Mouse (Mus musculus) heart, postnatal 0 days (tissue): ENCODE data around the gene Btbd7. TPM values are rescaled to one million over a fixed set of nuclear protein-coding genes. Genes with fewer than 3 reads are reported as not detected.

Experiments used
- ATAC-seq: fragments of 200-750 bp; cut with Nextera tagmentation; 2 replicates; pipeline ENCODE4 v1.8.0; 2017; ENCODE audit warnings: low read depth, moderate number of reproducible peaks, moderate library complexity; ENCODE audit not compliant: insufficient read depth
- DNase-seq: peaks from one replicate; pipeline ENCODE4 v3.0.0-alpha.2; 2016; ENCODE audit warnings: low spot score
- H3K27ac ChIP-seq: fragments of 300-500 bp; sonication (generic); 2 replicates; pipeline ENCODE4 v1.5.1; 2014; ENCODE audit warnings: low read depth, mild to moderate bottlenecking
- H3K27me3 ChIP-seq: fragments of 300-500 bp; sonication (generic); 2 replicates; pipeline ENCODE4 v1.6.1; 2014; ENCODE audit warnings: low read length, mixed read lengths; ENCODE audit not compliant: control insufficient read depth, insufficient read depth
- H3K36me3 ChIP-seq: fragments of 300-500 bp; sonication (generic); replicated peaks from 2 replicates; pipeline ENCODE4 v1.6.1; 2014; ENCODE audit warnings: low read length, mixed read lengths; ENCODE audit not compliant: control insufficient read depth, insufficient read depth
- H3K4me1 ChIP-seq: fragments of 300-500 bp; sonication (generic); 2 replicates; pipeline ENCODE4 v1.6.1; 2014; ENCODE audit warnings: antibody characterized with exemption; ENCODE audit not compliant: control insufficient read depth, insufficient read depth
- H3K4me2 ChIP-seq: fragments of 300-500 bp; sonication (generic); 2 replicates; pipeline ENCODE4 v1.6.1; 2014; ENCODE audit warnings: low read depth, mild to moderate bottlenecking, low read length, moderate library complexity
- H3K4me3 ChIP-seq: fragments of 300-500 bp; sonication (generic); 2 replicates; pipeline ENCODE4 v1.5.1; 2014; ENCODE audit warnings: low read depth, low read length
- H3K9ac ChIP-seq: fragments of 300-500 bp; sonication (generic); replicated peaks from 2 replicates; pipeline ENCODE4 v1.6.1; 2014; ENCODE audit warnings: low read depth, low read length, mixed read lengths
- H3K9me3 ChIP-seq: fragments of 300-500 bp; sonication (generic); replicated peaks from 2 replicates; pipeline ENCODE4 v1.6.1; 2016; ENCODE audit warnings: low read length; ENCODE audit not compliant: control insufficient read depth
- CTCF ChIP-seq: IDR thresholded peaks from 2 replicates; pipeline ENCODE4 v1.5.1; 2016; ENCODE audit warnings: antibody characterized with exemption, control low read depth, low read depth
- EP300 ChIP-seq: IDR thresholded peaks from 2 replicates; pipeline ENCODE4 v1.6.1; 2016; ENCODE audit warnings: antibody characterized with exemption, low read depth
- WGBS: fragments of 180-500 bp; shearing (Covaris S2); extraction: QIAGEN DNeasy Blood & Tissue Kit; methylation state at CpG from one replicate; pipeline ENCODE4 v1.1.7; 2014; 5-methylcytosine and 5-hydroxymethylcytosine counted together
- polyA plus RNA-seq: library from polyadenylated mRNA; unstranded; fragments of >200 nt; fragmentation: Nextera tagmentation; extraction: Ambion mirVana; gene quantifications from 2 replicates; pipeline ENCODE4 v1.2.1, GENCODE M21; 2015
- total RNA-seq: library from RNA; depleted of rRNA; stranded (reverse); fragments of >200 nt; gene quantifications from 2 replicates; pipeline ENCODE4 v1.2.3, GENCODE M21; 2014; ENCODE audit warnings: low replicate concordance

Btbd7 gene
- total and polyA plus RNA-seq, 2 experiments from 2014 or later, result 8.4 to 31.3 TPM

DNA sequence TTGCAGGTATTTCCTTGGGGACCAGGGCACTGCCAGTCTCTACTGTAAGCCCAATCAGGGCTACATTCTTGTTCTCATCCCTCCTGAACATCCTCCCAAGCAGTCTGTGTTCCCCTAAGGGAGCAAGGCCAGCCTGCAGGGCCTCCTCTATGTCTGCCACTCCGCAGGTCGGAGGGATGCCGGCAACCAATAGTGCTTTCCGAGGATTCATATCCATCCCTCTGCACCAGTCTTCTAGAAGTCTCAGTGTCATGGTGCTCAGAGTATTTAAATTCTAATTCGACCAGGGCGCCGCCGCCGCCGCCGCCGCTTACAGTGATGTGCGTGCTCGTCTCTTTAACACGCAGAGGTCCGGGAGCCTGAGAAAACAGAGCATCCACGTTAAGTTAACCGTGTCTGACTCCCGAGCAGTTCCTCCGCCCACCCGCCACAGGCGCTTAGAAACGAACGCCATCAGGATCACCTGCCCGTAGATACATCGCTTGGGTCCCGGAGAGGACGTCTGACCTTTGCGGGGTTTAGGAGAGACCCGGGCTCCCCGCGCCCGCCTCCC is 135.2 kb downstream of the Btbd7 start:
- ATAC-seq (peak; percentile 45), DNase-seq (no peak)
- Histone ChIP-seq H3K9me3 (no peaks in the 10 kb centered on the region), H3K4me3 (peak overlapping the region; percentile 89), H3K27me3 (no peaks in the 10 kb centered on the region), H3K4me2 (peak overlapping the region; percentile 90), H3K36me3 (peaks cover 7% of the 10 kb centered on the region; the same call in 1 of the 2 replicates), H3K4me1 (peaks cover 13% of the 10 kb centered on the region), H3K9ac (peak overlapping the region; percentile 84), H3K27ac (peak overlapping the region; percentile 95)
- no peak for TF ChIP-seq EP300
- TF ChIP-seq CTCF, result no peak
- under 1% methylated on average over 33 of the region's 33 CpGs for WGBS

DNA sequence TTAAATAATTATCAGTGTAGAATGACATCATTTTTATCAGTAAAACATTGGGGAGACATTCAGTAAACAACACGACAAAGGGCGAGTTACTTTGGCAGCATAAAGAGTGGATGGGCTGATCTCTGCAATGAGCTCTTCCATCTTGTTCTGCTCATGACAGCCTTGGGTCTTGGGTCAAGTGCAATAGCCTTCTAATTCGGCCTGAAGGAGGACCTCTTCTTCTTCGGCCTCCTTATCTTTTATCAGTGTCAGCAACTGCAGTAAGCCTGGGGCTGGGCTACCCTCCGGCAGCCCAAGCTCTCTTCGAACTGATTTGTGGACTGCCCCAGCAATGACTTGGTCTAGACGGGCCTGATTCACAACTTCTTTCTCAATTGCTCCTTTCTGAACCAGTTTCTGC is 136.2 kb downstream of the Btbd7 start:
- TF ChIP-seq EP300 (no peak), CTCF (no peak)
- no peak for DNase-seq
- Histone ChIP-seq H3K27ac (no peak overlapping the region), H3K4me3 (no peak overlapping the region), H3K4me2 (no peak overlapping the region), H3K4me1 (peaks cover 13% of the 10 kb centered on the region), H3K36me3 (peaks cover 7% of the 10 kb centered on the region; the same call in 1 of the 2 replicates), H3K9ac (no peak overlapping the region), H3K9me3 (no peaks in the 10 kb centered on the region), H3K27me3 (no peaks in the 10 kb centered on the region)
- WGBS, result 63% methylated on average over 7 of the region's 7 CpGs
- ATAC-seq, result no peak

DNA sequence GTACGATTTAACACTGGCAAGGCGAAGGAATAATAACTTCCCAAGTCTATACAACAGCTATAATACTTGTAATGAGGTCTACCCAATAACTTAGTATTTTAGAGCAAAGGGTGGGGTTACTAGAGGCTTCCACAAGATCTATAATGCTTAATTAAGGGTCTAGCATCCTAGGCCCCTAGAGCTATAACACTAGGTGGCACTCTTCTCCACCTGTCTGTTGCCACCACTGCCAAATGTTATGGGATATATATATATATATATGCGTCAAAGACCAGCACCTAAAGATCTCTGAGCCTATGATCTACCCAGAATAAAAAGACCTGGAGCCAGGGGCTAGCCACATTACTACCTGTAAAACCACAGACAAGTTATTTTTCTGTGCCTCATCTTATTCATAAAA is 138.0 kb downstream of the Btbd7 start:
- 61% methylated on average over 3 of the region's 3 CpGs for WGBS
- Histone ChIP-seq H3K9ac (no peak overlapping the region), H3K4me3 (no peak overlapping the region), H3K27me3 (no peaks in the 10 kb centered on the region), H3K27ac (no peak overlapping the region), H3K4me2 (no peak overlapping the region), H3K36me3 (no peaks in the 10 kb centered on the region), H3K4me1 (peaks cover 13% of the 10 kb centered on the region), H3K9me3 (no peaks in the 10 kb centered on the region)
- TF ChIP-seq EP300 (no peak), CTCF (peak; percentile 54)
- DNase-seq, result peak; percentile 28
- no peak for ATAC-seq

DNA sequence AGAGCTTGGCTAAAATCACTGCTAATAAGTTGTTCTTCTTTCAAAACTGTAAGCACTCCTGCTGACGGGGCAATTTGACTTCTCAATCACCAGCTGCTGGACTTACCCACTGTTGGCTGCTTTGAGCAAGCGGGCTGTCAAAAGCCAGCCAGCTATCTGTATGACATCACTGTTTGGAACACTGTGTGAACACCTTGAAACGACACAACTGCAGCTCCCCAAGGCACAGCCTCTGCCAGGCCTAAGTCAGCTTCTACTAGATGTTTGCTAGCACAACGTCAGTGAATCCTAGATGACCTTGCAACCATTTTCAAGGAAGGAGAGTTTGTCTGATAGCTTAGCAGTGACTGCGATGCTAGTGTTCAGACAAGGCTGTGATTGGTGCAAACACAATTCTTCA is 139.2 kb downstream of the Btbd7 start:
- no peak overlapping the region for H3K4me3 ChIP-seq
- H3K4me2 ChIP-seq, result no peak overlapping the region
- peaks cover 7% of the 10 kb centered on the region for H3K4me1 ChIP-seq
- DNase-seq (no peak), ATAC-seq (no peak)
- no peaks in the 10 kb centered on the region for H3K36me3 ChIP-seq
- no peak overlapping the region for H3K9ac ChIP-seq
- no peak for TF ChIP-seq EP300
- TF ChIP-seq CTCF, result no peak
- no peaks in the 10 kb centered on the region for H3K9me3 ChIP-seq
- no peaks in the 10 kb centered on the region for H3K27me3 ChIP-seq
- H3K27ac ChIP-seq, result no peak overlapping the region
- 39% methylated on average over 5 of the region's 5 CpGs for WGBS

DNA sequence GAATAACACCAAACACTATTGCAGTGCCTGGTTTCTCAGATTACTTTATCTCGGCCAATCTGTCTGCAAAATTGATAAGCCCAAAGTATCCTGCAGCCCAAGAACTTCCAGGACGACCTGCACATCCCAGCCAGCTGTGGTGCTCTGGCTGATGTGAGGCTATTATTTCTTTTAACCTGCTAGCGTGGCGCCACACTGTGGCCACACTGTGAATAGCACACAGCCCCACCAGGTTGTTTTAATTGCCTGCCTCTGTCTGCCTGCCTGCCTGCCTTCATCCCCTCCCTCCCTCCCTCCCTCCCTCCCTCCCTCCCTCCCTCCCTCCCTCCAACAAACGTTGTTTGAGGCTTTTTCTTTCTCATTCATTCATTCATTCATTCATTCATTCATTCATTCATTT is 144.9 kb downstream of the Btbd7 start:
- no peaks in the 10 kb centered on the region for H3K27me3 ChIP-seq

More for the DNA sequence above, 144.9 kb downstream of the Btbd7 start:
- ATAC-seq, result no peak
- Histone ChIP-seq H3K36me3 (no peaks in the 10 kb centered on the region), H3K9me3 (no peaks in the 10 kb centered on the region), H3K4me3 (no peak overlapping the region), H3K9ac (no peak overlapping the region), H3K27ac (no peak overlapping the region), H3K4me2 (no peak overlapping the region), H3K4me1 (peaks cover 7% of the 10 kb centered on the region; the same call in 1 of the 2 replicates)
- TF ChIP-seq CTCF (peak; percentile 62), EP300 (no peak)
- peak; percentile 41 for DNase-seq
- WGBS, result 4% methylated on average over 5 of the region's 5 CpGs
